Mouse (Mus musculus) left cerebral cortex, adult 18-20 months (tissue): Measurements from ENCODE around the gene Olfr750. TPM values are rescaled to one million over a fixed set of nuclear protein-coding genes. Genes with fewer than 3 reads are reported as not detected.

Experiments
- DNase-seq, 2 experiments: peaks; one replicate each; pipeline ENCODE4 v3.0.0; 2021 to 2022; ENCODE audit warnings: low spot score in 2 of 2, mixed read lengths in 1 of 2
- total RNA-seq, 2 experiments: library from RNA; stranded (reverse); gene quantifications; 2 replicates each; pipeline ENCODE4 v1.2.3; 2021

Olfr750 gene
- total RNA-seq, 2 experiments from 2014 or later, result not detected

- no peak for DNase-seq
These were observed 39.0 kb downstream of the Olfr750 start for GRCm38 (mm10) chr14:51035206-51035605.

- DNase-seq, result no peak
These were observed 46.7 kb downstream of the Olfr750 start for GRCm38 (mm10) chr14:51027387-51028155.

- peak; percentile 63 to 75 for DNase-seq
These were observed 47.7 kb downstream of the Olfr750 start for GRCm38 (mm10) chr14:51026391-51027133.

GRCm38 (mm10) chr14:51024820-51025219, 49.4 kb downstream of the Olfr750 start:
- DNase-seq, result no peak

GRCm38 (mm10) chr14:51023457-51023856, 50.8 kb downstream of the Olfr750 start:
- no peak for DNase-seq

- DNase-seq, result no peak
These were observed 57.0 kb downstream of the Olfr750 start for GRCm38 (mm10) chr14:51017256-51017655.

Other genes with a start within 250 kb of the Olfr750 start
- gene Tep1, start 203.9 kb downstream of the Olfr750 start, total RNA-seq, result 1 to 10 TPM; 2.6 to 4.6 TPM
- 1 to 10 TPM; 5.6 to 6.5 TPM for gene Klhl33, start 176.9 kb downstream of the Olfr750 start, total RNA-seq
- gene Osgep, start 149.5 kb downstream of the Olfr750 start, total RNA-seq, result 10 to 100 TPM; 30.9 to 35.2 TPM
- gene Apex1, start 149.5 kb downstream of the Olfr750 start, total RNA-seq, result 10 to 100 TPM; 57.7 to 61.6 TPM
- 100 to 1,000 TPM in 1 of 2 experiments, 10 to 100 TPM in 1; 92.3 to 102 TPM for gene Pip4p1, start 143.6 kb downstream of the Olfr750 start, total RNA-seq
- 10 to 100 TPM; 13.7 to 16.4 TPM for gene Pnp, start 143.4 kb downstream of the Olfr750 start, total RNA-seq
- gene Gm49342, start 129.9 kb downstream of the Olfr750 start, total RNA-seq, result 10 to 100 TPM in 1 of 2 experiments, 1 to 10 TPM in 1; 5.3 to 10.1 TPM
- gene Pnp2, start 118.4 kb downstream of the Olfr750 start, total RNA-seq, result 1 to 10 TPM in 1 of 2 experiments, under 1 TPM in 1; 0.46 to 1.1 TPM
- under 1 TPM in 1 of 2 experiments, not detected in 1; 0.30 TPM for gene Rnase10, start 66.7 kb downstream of the Olfr750 start, total RNA-seq
- gene Rnase9, start 32.6 kb downstream of the Olfr750 start, total RNA-seq, result not detected
- not detected for gene Rnase11, start 24.3 kb downstream of the Olfr750 start, total RNA-seq
- not detected for gene Rnase12, start 16.8 kb downstream of the Olfr750 start, total RNA-seq
- 10 to 100 TPM; 16.5 to 18.1 TPM for gene Rnase4, start 16.6 kb upstream of the Olfr750 start, total RNA-seq
- gene Ang, start 16.7 kb upstream of the Olfr750 start, total RNA-seq, result 1 to 10 TPM; 4.0 to 4.3 TPM
- gene Eddm3b, start 40.0 kb upstream of the Olfr750 start, total RNA-seq, result not detected
- not detected for gene Rnase6, start 49.5 kb upstream of the Olfr750 start, total RNA-seq
- 1 to 10 TPM in 1 of 2 experiments, under 1 TPM in 1; 0.63 to 1.1 TPM for gene Rnase1, start 72.3 kb upstream of the Olfr750 start, total RNA-seq
- gene Rnase2b, start 87.8 kb upstream of the Olfr750 start, total RNA-seq, result not detected
- gene Ang2, start 124.7 kb upstream of the Olfr750 start, total RNA-seq, result not detected
- gene Ear14, start 129.0 kb upstream of the Olfr750 start, total RNA-seq, result not detected
- not detected for gene Rnase2a, start 181.7 kb upstream of the Olfr750 start, total RNA-seq